Mouse (Mus musculus) CD4-positive helper T cell, adult 2 months (primary cell): Measurements from ENCODE around the gene Ptpro.
A peak's percentile ranks its signal among the peaks of the same experiment; 100 is the strongest.
"Not testable (repeated sequence)": the region's sequence is repeated elsewhere in the genome, so short reads cannot be mapped to it uniquely, and the experiment has no call there.

Source experiments
- DNase-seq: peaks from one replicate; pipeline ENCODE4 v3.0.0-alpha.2; 2012; ENCODE audit warnings: low read depth, missing footprints, low spot score

The Ptpro gene

GRCm38 (mm10) chr6:137455537-137456041 lies 203.5 kb downstream of the Ptpro start:
- peak; percentile 33 for DNase-seq

GRCm38 (mm10) chr6:137456064-137456463 lies 203.9 kb downstream of the Ptpro start:
- no peak for DNase-seq

- DNase-seq = no peak
Measured at GRCm38 (mm10) chr6:137457210-137457609, 205.1 kb downstream of the Ptpro start.

- no peak for DNase-seq
Measured at GRCm38 (mm10) chr6:137458136-137458535, 206.0 kb downstream of the Ptpro start.

GRCm38 (mm10) chr6:137463771-137464170 lies 211.7 kb downstream of the Ptpro start:
- no peak for DNase-seq

- DNase-seq = no peak
Measured at GRCm38 (mm10) chr6:137465253-137465652, 213.1 kb downstream of the Ptpro start.

GRCm38 (mm10) chr6:137466256-137466655 lies 214.1 kb downstream of the Ptpro start:
- DNase-seq = no peak

GRCm38 (mm10) chr6:137467696-137468095 lies 215.6 kb downstream of the Ptpro start:
- DNase-seq = no peak

GRCm38 (mm10) chr6:137469541-137469940 lies 217.4 kb downstream of the Ptpro start:
- DNase-seq = no peak

GRCm38 (mm10) chr6:137470901-137471598 lies 218.9 kb downstream of the Ptpro start:
- no peak for DNase-seq

- DNase-seq = no peak
Measured at GRCm38 (mm10) chr6:137472129-137472528, 220.0 kb downstream of the Ptpro start.

- no peak for DNase-seq
Measured at GRCm38 (mm10) chr6:137473433-137473832, 221.3 kb downstream of the Ptpro start.

GRCm38 (mm10) chr6:137475695-137476094 lies 223.6 kb downstream of the Ptpro start:
- not testable (repeated sequence) for DNase-seq

GRCm38 (mm10) chr6:137482891-137483290 lies 230.8 kb downstream of the Ptpro start:
- no peak for DNase-seq

- DNase-seq = no peak
Measured at GRCm38 (mm10) chr6:137487443-137487842, 235.3 kb downstream of the Ptpro start.

- DNase-seq = no peak
Measured at GRCm38 (mm10) chr6:137490115-137490514, 238.0 kb downstream of the Ptpro start.

- peak; percentile 36 for DNase-seq
Measured at GRCm38 (mm10) chr6:137491659-137492058, 239.5 kb downstream of the Ptpro start.

- DNase-seq = no peak
Measured at GRCm38 (mm10) chr6:137492582-137492981, 240.5 kb downstream of the Ptpro start.

GRCm38 (mm10) chr6:137493211-137494135 lies 241.4 kb downstream of the Ptpro start:
- DNase-seq = no peak

- no peak for DNase-seq
Measured at GRCm38 (mm10) chr6:137494136-137494475, 242.0 kb downstream of the Ptpro start.

- DNase-seq = no peak
Measured at GRCm38 (mm10) chr6:137494801-137495200, 242.7 kb downstream of the Ptpro start.

- no peak for DNase-seq
Measured at GRCm38 (mm10) chr6:137495233-137495632, 243.1 kb downstream of the Ptpro start.

GRCm38 (mm10) chr6:137496562-137496961 lies 244.4 kb downstream of the Ptpro start:
- no peak for DNase-seq
